Mouse (Mus musculus): ENCODE results near the gene Slc35f1.

DNA sequence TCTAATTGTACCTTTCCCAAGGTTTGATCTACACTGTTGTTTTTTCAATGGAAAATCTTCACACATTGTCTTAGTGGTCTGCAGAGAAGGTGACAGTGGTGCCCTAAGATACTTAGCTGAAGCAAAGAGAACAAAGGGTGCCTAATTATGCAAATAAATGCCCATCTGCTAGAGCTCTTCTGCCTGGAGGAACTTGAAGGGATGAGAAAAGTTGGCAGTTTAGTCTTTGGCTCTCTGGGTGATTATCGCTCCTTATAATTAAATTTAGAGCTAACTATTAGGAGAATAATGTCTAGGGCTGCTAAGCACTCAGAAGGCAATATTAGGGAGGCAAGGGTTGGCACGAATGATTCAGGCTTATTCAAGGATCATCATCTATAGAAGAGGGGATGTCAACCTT, 306.6 kb downstream of the Slc35f1 start:
- TF ChIP-seq CTCF (conservative IDR thresholded peaks at IDR 0.05; ENCODE audit: insufficient read depth, insufficient read length, low read depth, low read length) (no peak), POLR2A (IDR thresholded peaks at IDR 0.05; ENCODE audit: low read depth, low read length) (no peak)
